Mouse (Mus musculus) spleen, adult 2 months (tissue): ENCODE data around the gene Sema3a.

Source experiments
- CTCF ChIP-seq: fragments of 200-500 bp; IDR thresholded peaks from 2 replicates; pipeline ENCODE4 v1.5.1; 2011; ENCODE audit warnings: mild to moderate bottlenecking, inconsistent platforms; ENCODE audit not compliant: insufficient read depth, insufficient read length, insufficient replicate concordance; ENCODE audit errors: extremely low read depth
- POLR2A ChIP-seq: fragments of 200-500 bp; IDR thresholded peaks from 2 replicates; pipeline ENCODE4 v1.6.1; 2011; ENCODE audit warnings: low read depth, low read length, inconsistent platforms

DNA sequence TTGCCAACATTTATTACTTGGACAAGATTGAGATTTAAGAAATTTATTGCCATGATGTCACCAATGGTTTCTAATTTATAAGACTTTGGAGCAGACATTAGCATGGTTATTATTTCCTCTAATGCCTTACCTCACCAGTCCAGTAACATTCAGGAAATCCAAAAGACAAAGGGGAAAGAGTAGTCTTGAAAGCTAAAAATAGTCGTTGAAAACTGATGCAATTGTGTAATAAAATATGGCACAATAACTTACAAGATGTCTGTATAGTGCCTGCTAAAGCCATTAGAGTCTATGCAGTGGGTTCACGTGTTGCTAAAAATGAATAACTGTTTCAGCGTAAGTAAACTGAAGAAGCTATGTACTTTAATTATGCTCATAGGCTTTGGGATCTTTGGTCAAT lies 383.9 kb downstream of the Sema3a start:
- TF ChIP-seq CTCF (no peak), POLR2A (no peak)
